Mouse (Mus musculus) ES-E14 (cell line): ENCODE results near the gene Fzr1. TPM values are rescaled to one million over a fixed set of nuclear protein-coding genes. Genes with fewer than 3 reads are reported as not detected.

ENCODE experiments used
- DNase-seq: peaks from one replicate; pipeline ENCODE4 v3.0.0-alpha.2; 2013; ENCODE audit warnings: low read depth, low spot score
- H3K27ac ChIP-seq: 2 replicates; pipeline ENCODE4 v1.5.1; 2012; ENCODE audit warnings: low read depth, mild to moderate bottlenecking, low read length, moderate library complexity, mixed read lengths; ENCODE audit not compliant: poor library complexity, insufficient read depth, severe bottlenecking
- H3K36me3 ChIP-seq: 2 replicates; pipeline ENCODE4 v1.6.1; 2012; ENCODE audit warnings: mild to moderate bottlenecking, low read length, moderate library complexity, mixed read lengths; ENCODE audit not compliant: control insufficient read depth, poor library complexity, insufficient read depth, severe bottlenecking
- H3K4me1 ChIP-seq, 2 experiments: fragments of 150-350 bp in 1 of 2; sonication (generic) in 1 of 2; 2 replicates each; pipeline ENCODE4 v1.6.1; 2012; ENCODE audit warnings: low read length in 2 of 2, mild to moderate bottlenecking in 1 of 2, mixed read lengths in 1 of 2; ENCODE audit not compliant: control insufficient read depth in 2 of 2, insufficient read depth in 2 of 2, poor library complexity in 1 of 2
- H3K4me3 ChIP-seq, 2 experiments: fragments of 150-350 bp in 1 of 2; sonication (generic) in 1 of 2; 2 replicates each; pipeline ENCODE4 v1.5.1; 2012; ENCODE audit warnings: low read length in 2 of 2, low read depth in 1 of 2, mild to moderate bottlenecking in 1 of 2, mixed read lengths in 1 of 2; ENCODE audit not compliant: insufficient read depth in 1 of 2, poor library complexity in 1 of 2, severe bottlenecking in 1 of 2
- H3K9ac ChIP-seq: 2 replicates; pipeline ENCODE4 v1.6.1; 2012; ENCODE audit warnings: low read depth, mild to moderate bottlenecking, low read length, mixed read lengths; ENCODE audit not compliant: poor library complexity, insufficient read depth, severe bottlenecking
- H3K9me3 ChIP-seq: fragments of 150-350 bp; sonication (generic); 2 replicates; pipeline ENCODE4 v1.6.1; 2012; ENCODE audit warnings: low read depth, mild to moderate bottlenecking, low read length; ENCODE audit not compliant: control insufficient read depth, insufficient read depth
- CHD2 ChIP-seq: IDR thresholded peaks from 2 replicates; pipeline ENCODE4 v1.6.1; 2014; ENCODE audit warnings: mild to moderate bottlenecking, low read depth, low read length, inconsistent platforms
- HCFC1 ChIP-seq: IDR thresholded peaks from 2 replicates; pipeline ENCODE4 v1.6.1; 2012; ENCODE audit warnings: low read length, inconsistent platforms, borderline replicate concordance; ENCODE audit not compliant: insufficient read depth
- MAFK ChIP-seq: IDR thresholded peaks from 2 replicates; pipeline ENCODE4 v1.6.1; 2014; ENCODE audit warnings: mild to moderate bottlenecking, low read depth, low read length, inconsistent platforms; ENCODE audit not compliant: insufficient read depth
- ZC3H11A ChIP-seq: IDR thresholded peaks from 2 replicates; pipeline ENCODE4 v1.6.1; 2012; ENCODE audit warnings: low read depth, mild to moderate bottlenecking, inconsistent platforms, low read length, borderline replicate concordance
- ZNF384 ChIP-seq: IDR thresholded peaks from 2 replicates; pipeline ENCODE4 v1.6.1; 2012; ENCODE audit warnings: low read depth, low read length, inconsistent platforms
- in situ Hi-C, 2 experiments: fragments of 600-800 bp; cut with MboI; formaldehyde crosslinking; loops; one replicate each; pipeline ENCODE4 v1.15.1; 2025; ENCODE audit warnings: low sequenced_read_pairs in 2 of 2, inconsistent platforms in 1 of 2; ENCODE audit not compliant: unreplicated experiment in 2 of 2
- total RNA-seq: library from RNA; depleted of rRNA; stranded (reverse); fragments of 300-350 nt; gene quantifications from 2 replicates; pipeline ENCODE4 v1.2.3, GENCODE M21; 2012

Gene Fzr1
- total RNA-seq, 1 experiment, result 63.0 TPM

DNA sequence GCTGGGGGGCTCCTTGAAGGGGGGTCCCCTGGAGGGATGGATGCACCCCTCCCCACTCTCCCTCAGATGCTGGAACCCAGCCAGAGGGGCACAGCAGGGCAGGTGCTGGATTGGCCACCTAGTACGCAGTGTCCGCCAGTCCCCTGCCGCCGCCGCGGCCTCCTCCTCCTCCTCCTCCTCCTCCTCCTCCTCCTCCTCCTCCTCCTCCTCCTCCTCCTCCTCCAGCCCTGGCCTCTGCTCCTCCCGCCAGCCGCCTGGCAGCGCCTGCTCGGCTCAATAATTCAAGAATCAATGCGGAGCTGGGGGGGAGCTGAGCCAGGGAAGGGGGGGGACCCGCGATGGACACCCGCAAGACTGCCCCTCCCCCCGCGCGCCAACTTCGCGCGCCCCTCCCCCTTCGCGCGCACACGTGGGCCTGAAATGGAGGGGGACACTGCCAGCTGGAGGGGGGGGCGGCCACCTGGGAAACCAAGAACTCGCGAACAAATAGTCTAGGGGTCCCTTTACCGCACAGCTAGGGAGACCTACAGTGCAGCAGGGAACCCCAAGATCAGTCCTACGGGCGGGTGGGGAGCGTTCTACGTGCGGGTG, 47.9 kb upstream of the Fzr1 start:
- Histone ChIP-seq H3K4me3 (peak overlapping the region; percentile 70 to 73), H3K27ac (no peak overlapping the region), H3K9me3 (no peaks in the 10 kb centered on the region), H3K36me3 (no peaks in the 10 kb centered on the region), H3K4me1 (peaks cover 4 to 26% of the 10 kb centered on the region in 2 experiments; a peak in 3 of 4 replicates), H3K9ac (peak overlapping the region; percentile 58; the same call in 1 of the 2 replicates)
- no peak for TF ChIP-seq ZC3H11A
- TF ChIP-seq CHD2, result no peak
- no peak for TF ChIP-seq ZNF384
- no peak for TF ChIP-seq MAFK
- TF ChIP-seq HCFC1, result no peak
- in situ Hi-C loops, result no loop called here
- no peak for DNase-seq

DNA sequence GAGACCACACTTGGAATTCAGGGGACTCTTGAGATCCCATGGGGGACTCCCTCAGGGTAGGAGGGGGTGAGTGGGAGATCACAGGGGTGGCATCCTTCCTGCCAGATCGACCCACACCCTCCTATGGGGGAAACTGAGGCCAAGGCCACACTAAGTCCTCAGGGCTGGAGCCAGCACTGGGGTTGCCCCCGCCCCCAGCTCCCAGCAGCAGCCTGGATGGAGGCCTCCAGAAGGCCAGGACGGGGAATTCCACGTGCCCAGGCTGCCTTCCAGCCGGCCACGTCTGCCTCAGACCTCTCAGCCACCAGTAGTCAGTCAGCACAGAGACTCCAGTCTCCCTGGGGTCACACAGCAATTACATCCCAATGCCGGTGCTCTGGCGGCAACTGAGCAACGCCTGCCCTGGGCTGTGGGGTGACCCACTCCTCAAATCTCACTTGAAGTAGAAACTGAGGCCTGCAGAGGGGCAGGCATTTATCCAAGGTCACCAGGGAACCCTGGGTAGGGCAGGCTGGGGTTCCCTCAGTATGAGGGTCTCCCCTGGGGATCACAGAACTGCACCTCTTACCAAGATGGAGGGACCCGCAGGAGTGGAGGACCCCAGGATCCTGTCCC, 47.0 kb upstream of the Fzr1 start:
- H3K9me3 ChIP-seq, result no peaks in the 10 kb centered on the region
- no peak overlapping the region for H3K9ac ChIP-seq
- no peak for TF ChIP-seq ZC3H11A
- TF ChIP-seq MAFK, result no peak
- no peak for TF ChIP-seq CHD2
- no peak for TF ChIP-seq ZNF384
- TF ChIP-seq HCFC1, result no peak
- in situ Hi-C loops, result no loop called here
- H3K4me3 ChIP-seq, result no peak overlapping the region; a peak in 1 of 4 replicates
- H3K36me3 ChIP-seq, result no peaks in the 10 kb centered on the region
- no peak overlapping the region for H3K27ac ChIP-seq
- peaks cover 4 to 29% of the 10 kb centered on the region in 2 experiments; a peak in 3 of 4 replicates for H3K4me1 ChIP-seq
- no peak for DNase-seq

DNA sequence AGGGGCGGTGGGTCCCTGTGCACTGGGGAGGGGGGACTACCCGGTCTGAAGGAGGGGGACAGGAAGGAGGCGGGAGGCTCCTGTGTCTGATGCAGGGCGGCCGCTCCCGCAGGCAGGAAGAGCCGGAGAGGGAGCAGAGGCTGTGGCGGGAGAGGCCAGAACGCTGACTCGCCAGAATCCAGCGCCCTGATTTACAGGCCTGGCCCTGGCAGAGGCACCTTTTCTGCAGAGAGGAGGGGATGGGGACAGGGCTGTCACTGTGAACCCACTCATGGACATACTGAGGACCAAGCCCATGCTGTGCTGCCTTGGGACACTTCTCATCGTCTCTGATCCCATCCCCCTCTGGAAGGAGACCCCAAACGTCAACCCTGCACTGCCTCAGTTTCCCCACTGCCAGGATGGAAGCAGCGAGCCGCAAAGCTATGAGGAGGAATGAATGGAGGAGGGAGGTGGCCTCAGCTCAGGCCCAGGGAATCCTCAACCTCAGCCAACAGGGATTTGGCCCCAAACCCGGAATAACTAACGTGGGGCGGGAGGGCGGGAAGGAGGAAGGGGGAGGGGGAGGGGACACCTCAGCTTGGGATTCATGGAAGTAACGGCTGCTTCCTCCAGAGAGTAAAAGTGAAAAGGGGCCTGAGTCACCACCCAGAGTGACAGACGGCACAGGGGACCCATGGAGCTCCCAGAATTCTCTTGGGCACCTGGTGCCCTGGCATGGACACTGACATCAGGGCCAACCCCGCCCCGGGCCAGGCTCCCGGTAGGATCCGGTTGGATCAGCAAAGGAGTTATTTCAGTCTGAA, 46.1 kb upstream of the Fzr1 start:
- Histone ChIP-seq H3K27ac (no peak overlapping the region), H3K36me3 (no peaks in the 10 kb centered on the region), H3K9ac (peak overlapping the region; percentile 2; the same call in 1 of the 2 replicates), H3K4me3 (peak overlapping the region; percentile 28 to 33; a peak in 3 of 4 replicates), H3K9me3 (no peaks in the 10 kb centered on the region), H3K4me1 (peaks cover 4 to 38% of the 10 kb centered on the region in 2 experiments; a peak in 3 of 4 replicates)
- DNase-seq, result no peak
- in situ Hi-C loops, result no loop called here
- TF ChIP-seq CHD2 (no peak), MAFK (peak; percentile 74; the same call in 1 of the 2 replicates), HCFC1 (no peak), ZC3H11A (no peak), ZNF384 (no peak)

DNA sequence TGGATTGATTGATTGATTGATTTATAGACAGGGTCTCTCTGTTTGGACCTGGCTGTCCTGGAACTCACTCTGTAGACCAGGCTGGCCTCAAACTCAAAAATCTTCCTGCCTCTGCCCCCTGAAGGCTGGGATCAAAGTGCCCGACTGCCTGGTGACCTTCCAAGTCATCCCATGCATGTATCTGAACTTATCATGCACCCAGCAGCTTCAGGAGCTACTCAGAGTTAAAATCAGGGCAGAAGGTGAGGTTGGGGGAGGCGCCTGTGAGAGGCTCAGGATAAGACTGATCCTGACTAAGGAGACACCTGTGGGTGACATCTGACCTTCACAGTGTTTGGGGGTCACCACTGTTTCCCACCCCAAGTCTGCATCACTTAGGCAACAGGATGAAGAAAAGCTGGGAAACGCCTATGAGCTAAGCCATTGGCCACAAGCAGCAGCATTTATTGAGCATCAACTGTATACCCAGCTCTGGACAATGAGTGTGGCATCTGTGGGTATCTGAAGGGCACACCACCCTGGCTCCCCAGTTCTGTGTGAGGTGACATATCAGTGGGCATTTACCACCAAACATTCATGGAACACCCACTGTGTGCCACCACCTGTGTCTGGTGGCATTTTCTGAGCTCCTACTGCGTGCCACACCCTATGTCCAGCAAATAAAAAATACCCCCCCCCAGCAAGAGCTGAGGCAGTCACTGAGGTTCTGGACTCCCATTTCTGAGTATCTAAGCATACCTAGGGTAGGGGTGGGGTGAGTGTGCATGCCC, 45.3 kb upstream of the Fzr1 start:
- Histone ChIP-seq H3K9ac (no peak overlapping the region), H3K36me3 (no peaks in the 10 kb centered on the region), H3K4me1 (peaks cover 5 to 45% of the 10 kb centered on the region in 2 experiments), H3K4me3 (no peak overlapping the region), H3K9me3 (no peaks in the 10 kb centered on the region), H3K27ac (no peak overlapping the region)
- in situ Hi-C loops, result no loop called here
- TF ChIP-seq CHD2 (no peak), ZNF384 (no peak), MAFK (no peak), HCFC1 (no peak), ZC3H11A (no peak)
- no peak for DNase-seq
